Mouse (Mus musculus) liver, adult (tissue): Measurements from ENCODE around the gene Abcc10.

ENCODE experiments used
- GATA4 ChIP-seq: IDR thresholded peaks from 2 replicates; pipeline ENCODE4 v1.6.1; 2014; ENCODE audit warnings: mild to moderate bottlenecking, low read length; ENCODE audit not compliant: insufficient replicate concordance

Gene Abcc10

DNA sequence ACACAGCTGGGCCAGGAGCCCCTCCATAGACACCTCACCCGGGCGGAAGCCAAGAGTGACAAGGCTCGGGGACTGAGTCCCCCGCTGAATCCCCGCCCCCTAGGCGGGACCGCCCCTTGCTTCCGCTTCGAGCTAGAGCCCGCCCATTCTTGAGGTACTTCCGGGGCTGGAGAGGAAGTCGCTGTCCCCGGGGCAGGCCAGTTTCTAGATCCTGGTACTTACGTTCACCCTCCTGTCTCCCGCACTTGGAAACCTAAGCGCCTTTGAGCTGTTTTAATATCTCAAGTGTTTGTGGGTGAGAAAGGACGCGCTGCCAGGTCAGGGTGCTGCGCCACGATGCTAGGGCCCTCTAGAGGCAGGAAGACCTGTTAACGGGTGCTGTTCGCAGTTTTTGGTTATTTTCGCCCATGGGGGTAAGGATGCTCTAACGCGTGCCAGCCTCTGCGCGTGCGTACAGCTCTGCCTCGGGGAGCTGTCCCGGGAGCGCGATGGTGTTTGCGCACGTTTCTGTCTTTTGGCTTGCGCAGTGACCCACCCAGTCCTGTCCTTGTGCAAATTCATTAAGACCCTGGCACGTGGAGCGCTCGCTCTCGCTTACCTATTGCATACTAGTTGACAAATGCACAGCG, at the start of gene Abcc10:
Gene Abcc10, minus strand, starts transcription at position 447 of the 629 bp plus-strand sequence.
- peak; percentile 6; the same call in 1 of the 2 replicates for TF ChIP-seq GATA4

DNA sequence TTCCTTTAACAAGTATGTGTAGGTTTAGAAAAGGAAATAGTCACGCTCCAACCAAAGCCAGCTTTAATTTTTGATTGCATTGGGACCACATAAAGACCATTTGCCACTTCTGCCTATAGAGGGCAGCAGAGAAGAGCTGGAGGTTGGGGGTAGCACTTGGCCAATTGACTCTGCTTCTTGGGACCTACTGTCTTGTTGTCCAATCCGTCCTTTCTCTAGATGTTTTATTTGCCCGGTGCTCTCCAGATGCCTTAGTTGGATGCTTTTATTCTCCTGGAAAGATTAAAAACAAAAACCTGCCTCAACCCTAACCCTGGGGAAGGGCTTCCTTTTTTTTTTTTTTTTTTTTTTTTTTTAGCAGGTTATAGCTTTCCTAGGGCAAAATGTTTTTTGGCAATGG, 43.6 kb upstream of the Abcc10 start:
- no peak for TF ChIP-seq GATA4

GRCm38 (mm10) chr17:46351026-46351700, 23.0 kb upstream of the Abcc10 start:
- no peak for TF ChIP-seq GATA4

DNA sequence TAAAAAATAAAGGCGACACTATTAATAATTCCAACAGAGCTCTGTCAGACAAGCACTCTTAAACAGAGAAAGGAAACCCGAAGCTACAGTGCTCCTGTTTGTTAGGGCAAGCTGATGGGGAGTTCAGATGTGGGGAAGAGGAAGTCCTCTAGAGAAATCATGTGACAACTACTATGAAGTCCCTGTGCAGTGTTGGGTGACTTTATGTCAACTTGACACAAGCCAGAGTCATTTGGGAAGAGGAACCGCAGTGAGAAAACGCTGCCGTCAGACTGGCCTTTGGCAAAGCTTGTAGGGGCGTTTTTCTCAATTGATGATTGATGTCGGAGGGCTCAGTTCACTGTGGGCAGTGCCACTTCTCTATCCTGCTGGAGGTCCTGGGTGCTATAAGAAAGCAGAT, 13.1 kb upstream of the Abcc10 start:
- TF ChIP-seq GATA4: no peak

- no peak for TF ChIP-seq GATA4
Observed at GRCm38 (mm10) chr17:46336475-46336874, 8.3 kb upstream of the Abcc10 start.

GRCm38 (mm10) chr17:46328723-46329122, 571 bp upstream of the Abcc10 start:
- TF ChIP-seq GATA4: no peak

- TF ChIP-seq GATA4: no peak
Observed at GRCm38 (mm10) chr17:46327413-46327905, 693 bp downstream of the Abcc10 start.

DNA sequence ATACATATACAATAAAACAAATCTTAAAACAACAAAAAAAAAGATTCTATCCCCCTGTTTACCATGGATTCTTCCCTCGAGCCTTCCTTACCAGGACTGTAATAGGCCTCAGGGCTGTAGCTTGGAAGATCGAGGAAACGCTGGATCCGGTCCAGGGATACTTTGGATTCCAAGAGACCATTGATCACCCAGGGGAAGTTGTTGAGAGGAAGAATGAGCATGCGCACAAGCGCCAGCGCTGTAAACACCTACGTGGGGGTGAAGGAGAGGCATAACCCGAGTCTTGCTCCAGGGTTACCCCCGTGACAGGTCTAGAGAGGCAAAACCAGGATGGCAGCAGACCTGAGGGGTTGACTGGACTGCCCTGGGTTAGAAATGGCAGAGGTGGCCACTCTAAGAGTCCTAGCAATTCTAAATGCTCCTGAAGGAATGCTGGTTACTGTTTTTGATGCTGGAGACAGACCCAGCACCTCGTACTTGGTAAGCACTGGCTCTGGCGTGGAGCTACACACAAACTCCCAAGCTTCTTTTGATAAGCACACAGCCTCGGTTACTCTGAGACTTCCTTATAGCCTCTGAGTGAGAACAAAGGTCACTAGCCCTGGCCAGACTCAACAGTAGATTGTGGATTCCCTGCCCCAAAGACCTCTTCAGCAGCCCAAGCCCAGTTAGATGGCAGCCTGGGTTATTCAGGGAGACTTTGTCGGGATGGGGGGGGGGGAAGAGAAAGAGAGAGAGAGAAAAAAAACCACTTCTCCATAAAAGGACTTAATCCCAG, 5.9 kb downstream of the Abcc10 start:
- no peak for TF ChIP-seq GATA4

DNA sequence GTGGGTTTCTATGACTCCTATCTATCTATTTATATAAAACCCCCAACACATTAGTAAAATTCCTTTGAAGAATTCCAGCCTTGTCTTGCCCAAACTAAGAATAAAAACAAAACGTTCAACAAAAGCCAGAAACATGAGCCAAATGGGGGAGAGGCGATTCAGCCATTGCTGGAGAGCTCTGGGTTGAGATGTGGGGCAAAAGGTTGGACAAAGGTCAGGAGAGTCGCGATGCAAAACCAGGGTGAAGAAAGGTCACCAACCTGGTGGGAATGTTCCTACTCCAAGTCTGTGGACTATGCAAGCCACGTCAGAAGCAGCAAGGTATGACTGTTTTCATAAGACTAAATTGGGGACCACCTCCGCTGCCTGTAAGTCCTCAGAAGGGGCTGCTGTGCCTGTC, 7.7 kb downstream of the Abcc10 start:
- no peak for TF ChIP-seq GATA4

- no peak for TF ChIP-seq GATA4
Observed at GRCm38 (mm10) chr17:46315813-46316212, 12.3 kb downstream of the Abcc10 start.

DNA sequence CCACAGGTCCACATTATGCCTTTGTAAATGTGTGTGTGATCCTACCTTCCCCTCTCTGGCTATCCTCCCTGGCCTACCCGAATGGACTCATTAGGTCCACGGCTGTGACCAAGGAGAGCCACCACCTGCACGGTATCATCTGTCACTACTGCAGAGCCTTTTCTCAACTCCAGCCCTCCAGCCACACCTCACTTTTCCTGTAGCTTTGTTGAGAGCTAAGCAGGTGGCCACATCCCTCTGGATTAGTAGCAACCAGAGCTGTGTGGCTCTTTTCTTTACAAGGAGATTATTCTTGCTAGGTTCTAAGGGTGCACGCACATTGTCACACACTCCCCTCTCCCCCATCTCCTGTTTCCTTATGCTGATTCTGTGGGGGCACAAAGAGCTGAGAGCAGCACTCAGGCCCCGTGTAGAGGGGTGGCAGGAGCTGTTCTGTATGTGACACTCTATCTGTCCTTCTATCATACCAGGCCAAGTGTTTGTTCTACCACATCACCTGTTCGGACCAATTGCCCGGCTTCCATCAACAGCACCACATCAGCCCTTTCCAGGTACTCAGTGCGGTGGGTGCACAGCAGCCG, 14.9 kb downstream of the Abcc10 start:
- TF ChIP-seq GATA4: no peak

DNA sequence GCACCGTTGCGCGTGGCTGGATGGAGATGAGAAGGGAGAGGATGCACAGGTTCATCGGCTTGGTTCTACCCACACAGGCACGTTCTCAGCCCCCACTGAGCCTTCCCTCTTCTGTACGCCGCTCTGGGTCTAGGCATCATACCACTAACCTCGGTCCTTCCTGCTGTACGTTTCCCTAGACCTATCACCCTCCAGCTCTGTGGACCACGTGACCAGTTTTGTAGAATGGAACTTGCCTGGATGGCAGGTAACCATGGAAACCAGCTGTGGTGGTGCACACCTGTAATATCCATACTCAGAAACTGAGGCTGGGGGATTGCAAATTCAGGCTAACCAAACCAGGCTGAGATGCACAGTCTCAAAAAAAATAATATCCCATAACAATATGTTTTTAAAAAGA, 17.6 kb downstream of the Abcc10 start:
- TF ChIP-seq GATA4: no peak

- TF ChIP-seq GATA4: no peak
Observed at GRCm38 (mm10) chr17:46309835-46310234, 18.3 kb downstream of the Abcc10 start.

- no peak for TF ChIP-seq GATA4
Observed at GRCm38 (mm10) chr17:46306956-46307355, 21.2 kb downstream of the Abcc10 start.

DNA sequence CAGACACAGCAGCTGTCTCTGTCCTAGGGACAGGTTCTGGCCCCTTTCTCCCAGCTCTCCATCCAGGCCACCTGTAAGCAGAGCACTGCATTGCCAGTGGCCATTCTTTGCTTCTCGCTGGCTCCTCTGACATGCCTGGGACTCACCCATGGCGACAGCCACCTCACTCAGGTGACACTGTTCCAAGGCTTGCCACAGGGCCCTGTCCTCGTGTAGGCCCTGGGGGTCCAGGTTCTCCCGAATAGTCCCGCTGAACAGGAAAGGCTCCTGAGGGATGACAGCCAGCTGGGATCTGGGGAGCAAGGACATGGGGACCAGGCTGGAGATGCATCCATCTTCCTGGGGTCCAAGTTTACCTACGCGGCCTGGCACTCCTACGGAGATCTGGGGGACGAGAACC, 24.0 kb downstream of the Abcc10 start:
- TF ChIP-seq GATA4: no peak

- no peak for TF ChIP-seq GATA4
Observed at GRCm38 (mm10) chr17:46301892-46302291, 26.3 kb downstream of the Abcc10 start.

- no peak for TF ChIP-seq GATA4
Observed at GRCm38 (mm10) chr17:46298220-46298913, 29.8 kb downstream of the Abcc10 start.
